ENCODE assay signal across 9 mouse cellular contexts in genomic region chr5:113292179-113292578, GRCm38 (mm10). TPM values are rescaled to one million over a fixed set of nuclear protein-coding genes. Genes with fewer than 3 reads are reported as not detected.
DNase-seq lines count a peak whose midpoint lies in the region; ATAC-seq and TF ChIP-seq lines count a peak whose summit lies in the region.
"Had no signal": no experiment of that assay in that cellular context is flagged by ENCODE, and none has a peak within 500 bp of the region (broad histone marks: within the 10 kb centered on the region; RNA-seq: fewer than 3 reads in every experiment).

No protein-coding gene starts in this region.

- peaks cover 13% of the 10 kb centered on the region for H3K4me1 ChIP-seq in forebrain, embryonic 10.5 days
- H3K4me1 ChIP-seq in forebrain, embryonic 15.5 days = peaks cover 14% of the 10 kb centered on the region
- peaks cover 3% of the 10 kb centered on the region for H3K4me1 ChIP-seq in midbrain, embryonic 11.5 days (ENCODE audit: control insufficient read depth, insufficient read depth, low read length)
- H3K4me1 ChIP-seq in midbrain, postnatal 0 days (ENCODE audit: insufficient read depth, low read length) = no peaks in the 10 kb centered on the region
- no peaks in the 10 kb centered on the region for H3K4me1 ChIP-seq in neural tube, embryonic 11.5 days (ENCODE audit: control insufficient read depth, insufficient read depth, low read length)
- peaks cover 13% of the 10 kb centered on the region; the same call in 1 of the 2 replicates for H3K4me1 ChIP-seq in forebrain, embryonic 16.5 days (replicated peaks; ENCODE audit: control insufficient read depth, insufficient read depth, low read length)

- no peak for ATAC-seq in forebrain, embryonic 15.5 days (replicated peaks)
- ATAC-seq in midbrain, embryonic 11.5 days (ENCODE audit: low FRiP score) = no peak
- no peak for ATAC-seq in midbrain, postnatal 0 days (ENCODE audit: low FRiP score)
- ATAC-seq in neural tube, embryonic 11.5 days (ENCODE audit: insufficient read depth, low FRiP score, low TSS enrichment) = no peak
- no peak for ATAC-seq in forebrain, embryonic 16.5 days

- DNase-seq in forebrain, embryonic 10.5 days (ENCODE audit: extremely low spot score, low spot score) = peak; percentile 50
- peak; percentile 88 for DNase-seq in midbrain, embryonic 11.5 days (ENCODE audit: low spot score, missing footprints)
- DNase-seq in midbrain, postnatal 0 days (ENCODE audit: low spot score) = no peak
- DNase-seq in embryo, embryonic 9.5 days (ENCODE audit: extremely low spot score) = peak; percentile 67
- peak; percentile 63 for DNase-seq in neural tube, embryonic 11.5 days (ENCODE audit: low spot score)
- DNase-seq in spleen, postnatal 36 days (ENCODE audit: low spot score in 2 of 2) = no peak

- no peak overlapping the region for H3K4me2 ChIP-seq in forebrain, embryonic 15.5 days (replicated peaks)
- no peak overlapping the region for H3K4me2 ChIP-seq in midbrain, embryonic 11.5 days
- no peak overlapping the region for H3K4me2 ChIP-seq in midbrain, postnatal 0 days (ENCODE audit: low read depth, low read length, poor library complexity, severe bottlenecking)
- no peak overlapping the region for H3K4me2 ChIP-seq in neural tube, embryonic 11.5 days (ENCODE audit: low read depth)
- no peak overlapping the region for H3K4me2 ChIP-seq in forebrain, embryonic 16.5 days (ENCODE audit: low read length)

- no peak for TF ChIP-seq CTCF in midbrain, postnatal 0 days (IDR thresholded peaks at IDR 0.05)

- WGBS in forebrain, embryonic 10.5 days = 11% methylated on average over 8 of the region's 8 CpGs
- 18% methylated on average over 8 of the region's 8 CpGs for WGBS in forebrain, embryonic 15.5 days
- 9% methylated on average over 8 of the region's 8 CpGs for WGBS in midbrain, embryonic 11.5 days
- WGBS in midbrain, postnatal 0 days = 16% methylated on average over 8 of the region's 8 CpGs
- 11% methylated on average over 8 of the region's 8 CpGs for WGBS in neural tube, embryonic 11.5 days
- 15% methylated on average over 8 of the region's 8 CpGs for WGBS in forebrain, embryonic 16.5 days

- H3K9ac ChIP-seq in forebrain, embryonic 15.5 days (replicated peaks) = no peak overlapping the region
- no peak overlapping the region for H3K9ac ChIP-seq in midbrain, embryonic 11.5 days (ENCODE audit: low read length)
- H3K9ac ChIP-seq in midbrain, postnatal 0 days (replicated peaks; ENCODE audit: low read length, poor library complexity, severe bottlenecking) = no peak overlapping the region
- no peak overlapping the region for H3K9ac ChIP-seq in neural tube, embryonic 11.5 days (ENCODE audit: low read length)
- no peak overlapping the region for H3K9ac ChIP-seq in forebrain, embryonic 16.5 days (replicated peaks; ENCODE audit: low read depth, low read length)

- H3K4me3 ChIP-seq in forebrain, embryonic 10.5 days = no peak overlapping the region
- H3K4me3 ChIP-seq in forebrain, embryonic 15.5 days = no peak overlapping the region
- H3K4me3 ChIP-seq in midbrain, embryonic 11.5 days (ENCODE audit: low read depth, low read length) = no peak overlapping the region
- H3K4me3 ChIP-seq in midbrain, postnatal 0 days (ENCODE audit: low read depth, low read length) = no peak overlapping the region
- no peak overlapping the region for H3K4me3 ChIP-seq in neural tube, embryonic 11.5 days (ENCODE audit: low read depth, low read length)
- no peak overlapping the region for H3K4me3 ChIP-seq in forebrain, embryonic 16.5 days (replicated peaks; ENCODE audit: low read length)
- H3K4me3 ChIP-seq: left cerebral cortex, adult 2 months had no signal

- no peaks in the 10 kb centered on the region for H3K36me3 ChIP-seq in forebrain, embryonic 10.5 days (replicated peaks)
- H3K36me3 ChIP-seq in forebrain, embryonic 15.5 days = no peaks in the 10 kb centered on the region
- no peaks in the 10 kb centered on the region for H3K36me3 ChIP-seq in midbrain, embryonic 11.5 days (ENCODE audit: control insufficient read depth, insufficient read depth, low read length)
- 0 out of 2 replicates have a peak, but pooled peaks cover 10% of the 10 kb centered on the region for H3K36me3 ChIP-seq in midbrain, postnatal 0 days (ENCODE audit: insufficient read depth, low read length)
- no peaks in the 10 kb centered on the region for H3K36me3 ChIP-seq in neural tube, embryonic 11.5 days (ENCODE audit: control insufficient read depth, insufficient read depth, low read length)
- no peaks in the 10 kb centered on the region for H3K36me3 ChIP-seq in forebrain, embryonic 16.5 days (ENCODE audit: control insufficient read depth, insufficient read depth)

- peaks cover 44% of the 10 kb centered on the region for H3K27me3 ChIP-seq in forebrain, embryonic 10.5 days (ENCODE audit: poor library complexity, severe bottlenecking)
- H3K27me3 ChIP-seq in forebrain, embryonic 15.5 days = peaks cover 25% of the 10 kb centered on the region
- peaks cover 18% of the 10 kb centered on the region for H3K27me3 ChIP-seq in midbrain, embryonic 11.5 days (ENCODE audit: control insufficient read depth, insufficient read depth, low read length)
- no peaks in the 10 kb centered on the region for H3K27me3 ChIP-seq in midbrain, postnatal 0 days (ENCODE audit: insufficient read depth, low read length)
- peaks cover 24% of the 10 kb centered on the region for H3K27me3 ChIP-seq in neural tube, embryonic 11.5 days (ENCODE audit: control insufficient read depth, insufficient read depth, low read length)
- peaks cover 22% of the 10 kb centered on the region for H3K27me3 ChIP-seq in forebrain, embryonic 16.5 days (replicated peaks; ENCODE audit: control insufficient read depth, insufficient read depth, low read length)

- H3K9me3 ChIP-seq in forebrain, embryonic 10.5 days = no peaks in the 10 kb centered on the region; the same call in 1 of the 2 replicates
- no peaks in the 10 kb centered on the region for H3K9me3 ChIP-seq in forebrain, embryonic 15.5 days
- H3K9me3 ChIP-seq in midbrain, embryonic 11.5 days (ENCODE audit: control insufficient read depth, low read length) = no peaks in the 10 kb centered on the region
- no peaks in the 10 kb centered on the region for H3K9me3 ChIP-seq in midbrain, postnatal 0 days (ENCODE audit: low read length)
- H3K9me3 ChIP-seq in neural tube, embryonic 11.5 days (ENCODE audit: control insufficient read depth, low read length) = no peaks in the 10 kb centered on the region
- H3K9me3 ChIP-seq in forebrain, embryonic 16.5 days (ENCODE audit: control insufficient read depth, low read length) = no peaks in the 10 kb centered on the region

- no peak overlapping the region for H3K27ac ChIP-seq in forebrain, embryonic 10.5 days
- H3K27ac ChIP-seq in forebrain, embryonic 15.5 days (replicated peaks) = no peak overlapping the region
- H3K27ac ChIP-seq in midbrain, embryonic 11.5 days (ENCODE audit: low read depth, low read length) = no peak overlapping the region
- no peak overlapping the region for H3K27ac ChIP-seq in midbrain, postnatal 0 days (ENCODE audit: low read depth, low read length)
- H3K27ac ChIP-seq in neural tube, embryonic 11.5 days (ENCODE audit: low read depth, low read length) = no peak overlapping the region
- H3K27ac ChIP-seq in forebrain, embryonic 16.5 days (ENCODE audit: low read length) = no peak overlapping the region
- H3K27ac ChIP-seq: left cerebral cortex, adult 2 months had no signal

RNA-seq across cellular contexts. Expression of gene Sgsm1, which starts 18.4 kb away (rescaled TPM):
- polyA plus RNA-seq in forebrain, embryonic 10.5 days (2016; fragmentation: Nextera tagmentation; extraction: Ambion mirVana) = 15.5 and 18.2 TPM in 2 replicates
- 14.7 and 15.7 TPM in 2 replicates for polyA plus RNA-seq in forebrain, embryonic 15.5 days (2015; fragmentation: Nextera tagmentation; extraction: Ambion mirVana)
- polyA plus RNA-seq in midbrain, embryonic 11.5 days (2014; fragmentation: Nextera tagmentation; extraction: Ambion mirVana) = 10.8 TPM in 2 replicates
- 52.9 and 53.4 TPM in 2 replicates for total RNA-seq in midbrain, postnatal 0 days (2014; rRNA removed)
- 19.8 and 27.3 TPM in 2 replicates for polyA plus RNA-seq in midbrain, postnatal 0 days (2015; fragmentation: Nextera tagmentation; extraction: Ambion mirVana)
- 8.5 and 10.7 TPM in 2 replicates for polyA plus RNA-seq in neural tube, embryonic 11.5 days (2014; fragmentation: Nextera tagmentation; extraction: Ambion mirVana)
- 15.8 and 19.2 TPM in 2 replicates for polyA plus RNA-seq in forebrain, embryonic 16.5 days (2015; fragmentation: Nextera tagmentation; extraction: Ambion mirVana)

Comparison
In these comparisons a context has a peak if more than half of its experiments do, and no peak if none do; other contexts are left out.
1. DNase-seq: peak in forebrain, embryonic 10.5 days (single experiment), midbrain, embryonic 11.5 days (single experiment), embryo, embryonic 9.5 days (single experiment) and neural tube, embryonic 11.5 days (single experiment); none in midbrain, postnatal 0 days (single experiment) and spleen, postnatal 36 days (0 of 2).